Mouse (Mus musculus) midbrain, embryonic 14.5 days (tissue): ENCODE results near the gene Lgr5. TPM values are rescaled to one million over a fixed set of nuclear protein-coding genes. Genes with fewer than 3 reads are reported as not detected.

Experiments
- ATAC-seq: fragments of 200-750 bp; cut with Nextera tagmentation; 2 replicates; pipeline ENCODE4 v1.8.0; 2017; ENCODE audit warnings: moderate number of reproducible peaks, moderate library complexity; ENCODE audit not compliant: low FRiP score, low TSS enrichment
- DNase-seq: peaks from one replicate; pipeline ENCODE4 v3.0.0-alpha.2; 2015
- H3K27ac ChIP-seq: fragments of 300-500 bp; sonication (generic); replicated peaks from 2 replicates; pipeline ENCODE4 v1.5.1; 2014; ENCODE audit warnings: mild to moderate bottlenecking, low read depth, low read length, moderate library complexity
- H3K27me3 ChIP-seq: fragments of 300-500 bp; sonication (generic); 2 replicates; pipeline ENCODE4 v1.6.1; 2014; ENCODE audit warnings: low read length, control low read depth, mixed read lengths; ENCODE audit not compliant: control insufficient read depth, insufficient read depth
- H3K36me3 ChIP-seq: fragments of 300-500 bp; sonication (generic); 2 replicates; pipeline ENCODE4 v1.6.1; 2014; ENCODE audit warnings: low read length, control low read depth; ENCODE audit not compliant: control insufficient read depth, insufficient read depth
- H3K4me1 ChIP-seq: fragments of 300-500 bp; sonication (generic); 2 replicates; pipeline ENCODE4 v1.6.1; 2014; ENCODE audit warnings: mild to moderate bottlenecking, antibody characterized with exemption, low read length, control low read depth; ENCODE audit not compliant: control insufficient read depth, insufficient read depth
- H3K4me2 ChIP-seq: fragments of 300-500 bp; sonication (generic); 2 replicates; pipeline ENCODE4 v1.6.1; 2014; ENCODE audit warnings: mild to moderate bottlenecking, low read length, moderate library complexity
- H3K4me3 ChIP-seq: fragments of 300-500 bp; sonication (generic); replicated peaks from 2 replicates; pipeline ENCODE4 v1.5.1; 2014; ENCODE audit warnings: low read depth, low read length
- H3K9ac ChIP-seq: fragments of 300-500 bp; sonication (generic); replicated peaks from 2 replicates; pipeline ENCODE4 v1.6.1; 2014; ENCODE audit warnings: mild to moderate bottlenecking, low read length, moderate library complexity
- H3K9me3 ChIP-seq: fragments of 300-500 bp; sonication (generic); 2 replicates; pipeline ENCODE4 v1.6.1; 2016; ENCODE audit warnings: low read length, control low read depth, mixed read lengths; ENCODE audit not compliant: control insufficient read depth
- WGBS: fragments of 180-500 bp; shearing (Covaris S2); extraction: QIAGEN DNeasy Blood & Tissue Kit; methylation state at CpG from one replicate; pipeline ENCODE4 v1.1.7; 2014; 5-methylcytosine and 5-hydroxymethylcytosine counted together
- polyA plus RNA-seq: library from polyadenylated mRNA; unstranded; fragments of >200 nt; fragmentation: Nextera tagmentation; extraction: Ambion mirVana; gene quantifications from 2 replicates; pipeline ENCODE4 v1.2.1, GENCODE M21; 2014

Lgr5 gene
- polyA plus RNA-seq, 1 experiment from 2014 or later: 1.9 TPM

DNA sequence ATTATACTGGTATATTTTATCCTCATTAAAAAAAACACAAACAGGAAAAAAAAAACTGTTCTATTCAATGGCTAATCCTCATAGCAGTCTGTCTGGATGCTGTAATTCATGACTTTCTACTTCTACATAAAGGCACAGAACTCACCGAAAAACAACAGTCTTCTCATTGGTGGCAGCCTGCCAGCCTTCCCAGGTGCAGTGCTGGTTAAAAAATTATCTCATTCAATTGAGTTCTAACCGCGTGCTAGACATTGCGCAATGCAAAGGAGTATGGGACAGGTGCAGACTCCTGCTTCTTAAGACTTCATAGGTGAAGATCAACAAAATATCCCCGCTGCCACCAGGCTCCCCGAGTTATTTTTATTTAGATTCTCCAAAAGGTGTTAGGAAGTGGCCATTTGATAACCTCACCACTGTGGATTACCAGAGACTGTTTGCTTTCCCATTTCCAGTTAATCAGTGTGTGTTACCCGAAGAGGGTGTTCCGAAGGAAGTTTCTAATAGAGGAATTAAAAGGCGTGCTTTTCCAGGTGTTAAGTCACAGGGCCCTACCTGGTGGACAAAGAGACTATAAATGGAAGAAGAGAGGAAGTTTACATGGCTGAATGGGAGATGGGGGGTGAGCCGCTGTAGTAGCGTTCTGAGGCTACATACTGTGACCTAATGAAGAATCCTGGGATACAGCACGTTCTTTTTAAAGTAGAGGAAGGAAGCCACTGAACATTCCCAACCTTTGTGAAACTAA lies 26.3 kb downstream of the Lgr5 start:
- ATAC-seq (no peak), DNase-seq (no peak)
- no peaks in the 10 kb centered on the region for H3K36me3 ChIP-seq
- no peak overlapping the region for H3K27ac ChIP-seq
- H3K4me3 ChIP-seq: no peak overlapping the region
- WGBS: 80% methylated on average over 12 of the region's 12 CpGs
- H3K4me1 ChIP-seq: no peaks in the 10 kb centered on the region
- H3K4me2 ChIP-seq: no peak overlapping the region
- peaks cover 3% of the 10 kb centered on the region; the same call in 1 of the 2 replicates for H3K27me3 ChIP-seq
- no peak overlapping the region for H3K9ac ChIP-seq
- H3K9me3 ChIP-seq: no peaks in the 10 kb centered on the region

DNA sequence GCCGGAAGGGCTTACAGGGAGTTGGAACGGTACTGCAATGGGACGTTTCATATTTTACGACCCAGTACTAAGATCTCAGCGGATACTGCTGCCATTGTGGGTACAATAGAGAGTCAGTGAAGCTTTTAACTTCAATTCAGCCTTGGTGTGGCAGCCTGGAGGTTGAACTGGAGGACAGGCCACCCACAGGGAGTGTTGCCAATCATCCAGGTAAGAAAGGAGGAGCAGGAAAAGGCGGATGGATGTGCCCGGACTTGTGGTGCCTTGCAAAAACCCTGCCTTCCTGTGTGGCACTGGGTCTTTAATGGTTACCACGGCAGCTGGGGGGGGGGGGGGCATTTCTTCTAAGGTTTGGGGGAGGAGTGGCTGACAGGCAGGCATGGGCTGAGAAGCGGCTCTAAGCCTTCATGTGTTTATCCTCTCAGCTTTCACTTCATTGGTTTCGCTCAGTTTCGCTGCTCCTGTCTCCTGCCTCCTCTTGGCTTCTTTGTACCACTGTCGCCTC lies 30.8 kb downstream of the Lgr5 start:
- no peak for ATAC-seq
- Histone ChIP-seq H3K4me1 (no peaks in the 10 kb centered on the region), H3K36me3 (no peaks in the 10 kb centered on the region), H3K9me3 (no peaks in the 10 kb centered on the region), H3K27me3 (peaks cover 7% of the 10 kb centered on the region; the same call in 1 of the 2 replicates), H3K4me2 (peak overlapping the region; percentile 21; the same call in 1 of the 2 replicates), H3K27ac (no peak overlapping the region), H3K4me3 (no peak overlapping the region), H3K9ac (no peak overlapping the region)
- no peak for DNase-seq
- 6% methylated on average over 12 of the region's 12 CpGs for WGBS

- H3K4me2 ChIP-seq: no peak overlapping the region
- H3K27me3 ChIP-seq: peaks cover 7% of the 10 kb centered on the region; the same call in 1 of the 2 replicates
- no peak overlapping the region for H3K27ac ChIP-seq
- H3K36me3 ChIP-seq: no peaks in the 10 kb centered on the region
- no peaks in the 10 kb centered on the region for H3K4me1 ChIP-seq
- ATAC-seq (no peak), DNase-seq (no peak)
- H3K9ac ChIP-seq: no peak overlapping the region
- H3K4me3 ChIP-seq: no peak overlapping the region
- H3K9me3 ChIP-seq: no peaks in the 10 kb centered on the region
- WGBS: 61% methylated on average over 2 of the region's 2 CpGs
These were observed 32.3 kb downstream of the Lgr5 start for GRCm38 (mm10) chr10:115555191-115555765.

GRCm38 (mm10) chr10:115553352-115554113 lies 34.0 kb downstream of the Lgr5 start:
- Histone ChIP-seq H3K4me3 (no peak overlapping the region), H3K4me2 (no peak overlapping the region), H3K9ac (no peak overlapping the region), H3K4me1 (no peaks in the 10 kb centered on the region), H3K27me3 (peaks cover 4% of the 10 kb centered on the region; the same call in 1 of the 2 replicates), H3K27ac (no peak overlapping the region), H3K9me3 (no peaks in the 10 kb centered on the region), H3K36me3 (no peaks in the 10 kb centered on the region)
- ATAC-seq (no peak), DNase-seq (no peak)
- whole genome bisulfite sequencing: 37% methylated on average over 11 of the region's 11 CpGs

GRCm38 (mm10) chr10:115551069-115551468 lies 36.5 kb downstream of the Lgr5 start:
- DNase-seq: no peak
- Histone ChIP-seq H3K36me3 (no peaks in the 10 kb centered on the region), H3K4me3 (no peak overlapping the region), H3K9me3 (no peaks in the 10 kb centered on the region), H3K9ac (no peak overlapping the region), H3K4me1 (no peaks in the 10 kb centered on the region), H3K27me3 (peaks cover 4% of the 10 kb centered on the region; the same call in 1 of the 2 replicates), H3K4me2 (no peak overlapping the region), H3K27ac (no peak overlapping the region)
- no peak for ATAC-seq
- 85% methylated on average over 3 of the region's 3 CpGs for WGBS

GRCm38 (mm10) chr10:115550253-115550652 lies 37.3 kb downstream of the Lgr5 start:
- H3K9me3 ChIP-seq: no peaks in the 10 kb centered on the region
- H3K27ac ChIP-seq: no peak overlapping the region
- DNase-seq: no peak
- no peak overlapping the region for H3K9ac ChIP-seq
- no peaks in the 10 kb centered on the region for H3K27me3 ChIP-seq
- H3K4me2 ChIP-seq: no peak overlapping the region
- H3K36me3 ChIP-seq: no peaks in the 10 kb centered on the region
- no peaks in the 10 kb centered on the region for H3K4me1 ChIP-seq
- ATAC-seq: no peak
- 26% methylated on average over 7 of the region's 7 CpGs for WGBS
- H3K4me3 ChIP-seq: no peak overlapping the region

- no peak overlapping the region for H3K4me2 ChIP-seq
- no peaks in the 10 kb centered on the region for H3K36me3 ChIP-seq
- no peaks in the 10 kb centered on the region for H3K27me3 ChIP-seq
- no peaks in the 10 kb centered on the region for H3K9me3 ChIP-seq
- H3K4me1 ChIP-seq: no peaks in the 10 kb centered on the region
- ATAC-seq (no peak), DNase-seq (no peak)
- no peak overlapping the region for H3K9ac ChIP-seq
- H3K4me3 ChIP-seq: no peak overlapping the region
- H3K27ac ChIP-seq: no peak overlapping the region
- WGBS: 91% methylated on average over 6 of the region's 6 CpGs
These were observed 44.7 kb downstream of the Lgr5 start for GRCm38 (mm10) chr10:115542917-115543316.

DNA sequence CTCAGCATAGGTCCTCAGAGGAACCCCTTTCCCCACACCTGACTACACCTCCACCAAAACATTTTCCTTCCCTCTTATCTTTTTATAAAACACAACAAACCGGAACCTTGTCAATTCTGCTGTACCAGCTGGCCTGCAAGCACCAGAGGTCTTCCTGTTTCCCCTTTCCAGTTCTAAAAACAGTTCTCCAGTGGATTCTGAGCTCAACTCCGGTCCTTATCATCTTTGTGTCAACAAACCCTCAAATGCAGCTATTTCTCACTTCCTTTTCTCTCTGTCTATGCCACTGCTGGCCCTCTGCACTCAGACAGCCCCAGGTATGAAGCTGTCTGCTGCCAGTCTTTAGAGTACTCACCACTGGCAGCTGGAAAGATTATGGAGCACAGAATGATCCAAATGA lies 56.8 kb downstream of the Lgr5 start:
- 87% methylated on average over 2 of the region's 2 CpGs for WGBS
- DNase-seq: no peak
- no peak overlapping the region for H3K9ac ChIP-seq
- no peaks in the 10 kb centered on the region for H3K36me3 ChIP-seq
- no peaks in the 10 kb centered on the region for H3K9me3 ChIP-seq
- no peaks in the 10 kb centered on the region for H3K27me3 ChIP-seq
- no peaks in the 10 kb centered on the region for H3K4me1 ChIP-seq
- no peak overlapping the region for H3K27ac ChIP-seq
- no peak overlapping the region for H3K4me2 ChIP-seq
- no peak for ATAC-seq
- no peak overlapping the region for H3K4me3 ChIP-seq
